Mouse (Mus musculus) spleen, adult 18-20 months (tissue): ENCODE results near the gene Tmem191c.
A peak's percentile ranks its signal among the peaks of the same experiment; 100 is the strongest.

ENCODE experiments used
- DNase-seq, 2 experiments: peaks; one replicate each; pipeline ENCODE4 v3.0.0; 2022; ENCODE audit warnings: mixed read lengths in 2 of 2

The Tmem191c gene

GRCm38 (mm10) chr16:17267937-17268336 is 7.9 kb upstream of the Tmem191c start:
- DNase-seq = no peak

GRCm38 (mm10) chr16:17269872-17270271 is 6.0 kb upstream of the Tmem191c start:
- DNase-seq = no peak

- peak in 1 of 2 experiments; percentile 47 for DNase-seq
These were observed 4.8 kb upstream of the Tmem191c start for GRCm38 (mm10) chr16:17271124-17271523.

- DNase-seq = no peak
These were observed 4.0 kb upstream of the Tmem191c start for GRCm38 (mm10) chr16:17271856-17272255.

GRCm38 (mm10) chr16:17276164-17277151 is 581 bp downstream of the Tmem191c start:
- peak; percentile 85 to 94 for DNase-seq

GRCm38 (mm10) chr16:17277342-17278211 is 1.7 kb downstream of the Tmem191c start:
- peak; percentile 20 to 26 for DNase-seq

GRCm38 (mm10) chr16:17280471-17280870 is 4.6 kb downstream of the Tmem191c start:
- no peak for DNase-seq

- DNase-seq = no peak
These were observed 7.3 kb downstream of the Tmem191c start for GRCm38 (mm10) chr16:17283151-17283550.

GRCm38 (mm10) chr16:17287103-17287502 is 11.2 kb downstream of the Tmem191c start:
- DNase-seq = no peak

- no peak for DNase-seq
These were observed 15.1 kb downstream of the Tmem191c start for GRCm38 (mm10) chr16:17291016-17291415.

- peak; percentile 51 to 83 for DNase-seq
These were observed 16.9 kb downstream of the Tmem191c start for GRCm38 (mm10) chr16:17292751-17293150.

- DNase-seq = no peak
These were observed 24.9 kb downstream of the Tmem191c start for GRCm38 (mm10) chr16:17300818-17301217.

- DNase-seq = peak; percentile 41 to 53
These were observed 27.8 kb downstream of the Tmem191c start for GRCm38 (mm10) chr16:17303521-17304245.

GRCm38 (mm10) chr16:17307461-17307860 is 31.6 kb downstream of the Tmem191c start:
- DNase-seq = no peak

- DNase-seq = no peak
These were observed 33.2 kb downstream of the Tmem191c start for GRCm38 (mm10) chr16:17309036-17309435.

GRCm38 (mm10) chr16:17312531-17312930 is 36.7 kb downstream of the Tmem191c start:
- DNase-seq = no peak

- DNase-seq = no peak
These were observed 40.7 kb downstream of the Tmem191c start for GRCm38 (mm10) chr16:17316554-17316953.

GRCm38 (mm10) chr16:17321481-17321880 is 45.6 kb downstream of the Tmem191c start:
- no peak for DNase-seq

GRCm38 (mm10) chr16:17324745-17325144 is 48.9 kb downstream of the Tmem191c start:
- no peak for DNase-seq

- no peak for DNase-seq
These were observed 50.2 kb downstream of the Tmem191c start for GRCm38 (mm10) chr16:17326064-17326463.

- no peak for DNase-seq
These were observed 54.1 kb downstream of the Tmem191c start for GRCm38 (mm10) chr16:17329848-17330570.

GRCm38 (mm10) chr16:17331116-17331515 is 55.2 kb downstream of the Tmem191c start, which contains the start of gene Serpind1:
Serpind1 (plus strand) TSS chr16:17331371.
- DNase-seq = no peak
